Mouse (Mus musculus): Measurements from ENCODE around the gene Ank2. TPM values are rescaled to one million over a fixed set of nuclear protein-coding genes. Genes with fewer than 3 reads are reported as not detected.

Gene Ank2
- polyA plus RNA-seq, 1 experiment from 2014 or later, result 65.3 TPM

DNA sequence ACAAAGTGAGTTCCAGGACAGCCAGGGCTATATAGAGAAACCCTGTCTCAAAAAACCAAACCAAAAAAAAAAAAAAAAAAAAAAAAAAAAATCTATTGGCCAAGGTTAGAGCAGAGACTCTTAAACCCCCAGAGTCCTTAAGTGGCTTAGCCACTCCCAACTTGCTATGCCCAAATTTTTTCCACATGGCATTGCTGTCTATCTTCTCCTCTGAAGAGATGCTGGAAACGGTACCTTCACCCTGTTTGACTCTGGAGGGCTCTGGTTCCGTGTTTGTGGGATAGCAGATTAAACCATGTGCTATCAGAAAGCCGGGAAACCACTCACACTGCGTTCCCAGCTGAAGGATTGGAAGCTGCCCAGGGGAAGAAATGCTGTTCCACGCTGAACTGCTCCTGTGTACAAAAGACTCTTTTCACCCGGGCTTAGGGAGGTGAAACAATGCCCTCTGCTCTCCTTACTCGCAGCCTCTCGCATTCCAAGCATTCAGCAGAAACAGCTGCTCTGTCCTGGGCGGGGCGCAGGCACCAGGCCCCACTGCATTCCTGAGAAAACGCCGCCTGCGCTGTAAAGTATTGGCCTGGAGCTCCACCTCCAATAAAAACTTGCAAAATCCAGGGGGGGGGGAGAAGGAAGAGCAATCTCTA lies 241.7 kb downstream of the Ank2 start:
- H3K27ac ChIP-seq, result peak overlapping the region; percentile 89
- under 1% methylated on average over 13 of the region's 13 CpGs for WGBS
- DNase-seq (ENCODE audit: low spot score), result peak; percentile 91
- H3K27me3 ChIP-seq (ENCODE audit: insufficient read depth, poor library complexity, severe bottlenecking), result no peaks in the 10 kb centered on the region
- H3K4me3 ChIP-seq, result peak overlapping the region; percentile 55
- H3K4me1 ChIP-seq (replicated peaks), result peaks cover 37% of the 10 kb centered on the region
- no peaks in the 10 kb centered on the region for H3K36me3 ChIP-seq
- no peaks in the 10 kb centered on the region for H3K9me3 ChIP-seq

DNA sequence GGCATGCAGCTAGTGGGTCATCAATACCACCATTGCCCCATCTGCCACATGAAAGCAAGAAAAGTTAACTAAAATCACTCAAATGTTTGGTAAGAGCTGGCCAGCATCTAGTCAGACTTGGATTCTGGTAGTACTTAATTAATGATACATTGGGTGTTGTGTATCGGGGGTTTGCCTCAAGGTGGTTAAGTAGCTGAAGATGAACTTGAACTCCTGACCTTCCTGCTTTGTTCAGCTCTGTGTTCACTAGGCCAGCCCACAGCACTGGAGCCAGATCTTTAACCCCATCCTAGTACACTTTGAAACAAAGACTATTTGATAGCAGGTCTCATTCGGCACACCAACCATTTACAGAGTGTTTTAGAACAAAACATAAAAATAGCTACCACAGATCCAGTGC lies 242.5 kb downstream of the Ank2 start:
- no peak for DNase-seq (ENCODE audit: low spot score)
- H3K27ac ChIP-seq, result peak overlapping the region; percentile 74
- no peak overlapping the region for H3K4me3 ChIP-seq
- H3K4me1 ChIP-seq (replicated peaks), result peaks cover 37% of the 10 kb centered on the region
- H3K27me3 ChIP-seq (ENCODE audit: insufficient read depth, poor library complexity, severe bottlenecking), result no peaks in the 10 kb centered on the region
- H3K36me3 ChIP-seq, result no peaks in the 10 kb centered on the region
- no peaks in the 10 kb centered on the region for H3K9me3 ChIP-seq
- 68% methylated on average over 2 of the region's 2 CpGs for WGBS

DNA sequence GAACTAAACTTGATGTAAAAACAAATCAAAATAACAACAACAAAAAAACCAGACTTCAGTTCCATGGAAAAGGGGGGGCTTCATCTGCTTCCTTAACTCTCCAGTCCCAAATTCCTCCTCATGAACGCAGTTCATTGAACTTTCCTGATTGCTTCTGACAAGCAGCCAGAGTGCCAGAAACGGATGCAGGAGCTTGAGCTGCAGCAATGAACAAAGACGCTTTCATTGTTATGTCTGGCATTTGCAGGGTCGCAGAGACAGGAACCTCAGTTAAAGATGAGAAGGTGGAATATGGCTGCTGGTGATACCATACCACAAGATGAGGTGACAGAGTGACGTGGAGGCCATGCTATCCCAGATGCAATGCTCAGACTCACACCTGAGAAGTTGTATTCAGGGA lies 248.2 kb downstream of the Ank2 start:
- 69% methylated on average over 5 of the region's 5 CpGs for WGBS
- no peak overlapping the region for H3K27ac ChIP-seq
- 0 out of 2 replicates have a peak, but pooled peaks cover 8% of the 10 kb centered on the region for H3K4me1 ChIP-seq (replicated peaks)
- no peaks in the 10 kb centered on the region for H3K9me3 ChIP-seq
- H3K4me3 ChIP-seq, result no peak overlapping the region
- H3K27me3 ChIP-seq (ENCODE audit: insufficient read depth, poor library complexity, severe bottlenecking), result no peaks in the 10 kb centered on the region
- DNase-seq (ENCODE audit: low spot score), result no peak
- no peaks in the 10 kb centered on the region for H3K36me3 ChIP-seq

DNA sequence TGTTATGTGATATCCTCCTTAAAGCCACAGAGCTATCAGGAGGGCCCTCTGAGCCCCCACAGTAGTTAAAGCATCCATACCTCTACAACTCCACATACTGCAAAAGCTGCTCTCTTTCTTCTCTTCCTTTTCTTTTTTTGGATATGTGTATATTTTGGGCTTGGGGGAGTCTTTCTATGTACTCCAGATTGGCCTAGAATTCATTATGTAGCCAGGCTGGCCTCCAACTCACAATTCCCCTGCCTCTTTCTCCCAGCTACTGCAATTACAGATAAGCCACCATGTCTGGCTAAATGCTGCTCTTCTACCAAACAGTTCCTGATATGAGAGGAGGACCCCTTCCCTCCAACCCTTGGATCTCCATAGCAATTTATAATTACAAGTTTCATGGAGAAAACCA lies 250.5 kb downstream of the Ank2 start:
- no peaks in the 10 kb centered on the region for H3K9me3 ChIP-seq
- no peak for DNase-seq (ENCODE audit: low spot score)
- H3K27ac ChIP-seq, result no peak overlapping the region; the same call in 1 of the 2 replicates
- no peaks in the 10 kb centered on the region for H3K27me3 ChIP-seq (ENCODE audit: insufficient read depth, poor library complexity, severe bottlenecking)
- peaks cover 17% of the 10 kb centered on the region for H3K4me1 ChIP-seq (replicated peaks)
- H3K36me3 ChIP-seq, result no peaks in the 10 kb centered on the region
- no peak overlapping the region for H3K4me3 ChIP-seq

DNA sequence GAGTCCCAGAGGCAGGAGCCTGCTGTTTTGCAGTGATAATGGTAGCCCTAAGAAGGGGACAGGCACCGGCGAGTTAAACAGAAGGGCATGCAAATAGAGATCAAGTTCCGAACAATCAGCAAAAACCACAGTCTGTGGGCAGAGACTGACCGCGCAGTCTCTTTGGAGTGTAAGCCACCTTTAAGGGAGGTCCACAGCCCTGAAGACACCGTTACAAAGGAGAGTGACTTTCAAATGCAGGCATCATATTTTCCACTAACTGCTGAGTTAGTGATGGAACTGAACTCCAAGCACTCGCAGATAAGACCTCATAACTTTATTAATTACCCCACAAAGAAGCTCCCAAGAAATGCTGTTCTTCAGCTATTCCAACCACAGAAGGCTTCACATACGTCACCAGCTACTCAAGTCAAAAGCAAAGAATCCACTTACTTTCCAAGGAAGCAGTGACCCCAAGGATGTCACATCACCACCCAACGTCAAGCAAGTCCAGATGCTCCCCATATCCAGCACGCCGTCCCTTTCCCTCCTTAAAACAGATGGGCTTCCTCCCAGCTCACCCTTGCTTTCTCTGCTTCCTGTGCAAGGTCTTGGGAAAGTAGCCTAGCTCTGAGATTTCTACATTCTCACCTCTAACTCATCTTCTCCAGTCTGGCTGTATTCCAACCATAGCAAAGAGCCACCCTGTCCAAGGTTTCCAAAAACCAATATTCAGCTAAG lies 252.0 kb downstream of the Ank2 start:
- Histone ChIP-seq H3K27ac (no peak overlapping the region), H3K27me3 (ENCODE audit: insufficient read depth, poor library complexity, severe bottlenecking) (no peaks in the 10 kb centered on the region), H3K9me3 (no peaks in the 10 kb centered on the region), H3K4me1 (replicated peaks) (peaks cover 23% of the 10 kb centered on the region), H3K36me3 (no peaks in the 10 kb centered on the region), H3K4me3 (no peak overlapping the region)
- DNase-seq (ENCODE audit: low spot score), result no peak
- WGBS, result 70% methylated on average over 11 of the region's 11 CpGs

DNA sequence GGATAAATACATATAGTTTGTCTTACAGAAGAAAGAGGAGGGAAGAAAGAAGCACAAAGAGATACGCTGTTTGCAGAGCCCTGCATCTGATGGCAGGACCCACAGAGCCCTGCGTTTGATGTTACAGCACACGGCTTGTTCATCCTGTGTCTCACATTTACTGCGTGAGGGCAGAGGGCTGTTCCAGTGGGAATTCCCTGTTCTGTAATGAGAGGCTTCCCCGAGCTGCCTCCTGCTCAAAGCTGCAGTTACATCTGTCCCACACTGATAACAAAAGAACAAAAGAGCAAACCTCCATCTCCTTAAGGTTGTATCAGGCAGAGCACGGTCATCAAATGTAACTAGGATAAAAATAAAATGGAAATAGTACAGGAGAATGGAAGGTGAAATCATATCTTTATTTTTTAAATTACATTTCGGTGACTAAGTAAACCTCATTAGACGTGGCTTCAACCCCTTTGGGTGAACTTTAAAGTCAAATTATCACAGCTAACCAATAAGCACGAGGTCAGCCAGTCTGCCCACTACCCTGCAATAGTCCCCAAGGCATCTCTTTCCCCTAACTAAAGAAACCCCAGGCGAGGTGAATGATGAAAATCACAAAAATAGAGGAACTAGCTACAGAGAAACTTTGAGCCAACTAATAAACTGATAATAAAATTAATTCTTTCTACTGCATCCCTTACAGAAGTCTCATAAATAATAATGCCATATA lies 255.1 kb downstream of the Ank2 start:
- Histone ChIP-seq H3K9me3 (no peaks in the 10 kb centered on the region), H3K4me3 (no peak overlapping the region), H3K27me3 (ENCODE audit: insufficient read depth, poor library complexity, severe bottlenecking) (no peaks in the 10 kb centered on the region), H3K36me3 (no peaks in the 10 kb centered on the region), H3K4me1 (replicated peaks) (peaks cover 27% of the 10 kb centered on the region), H3K27ac (peak overlapping the region; percentile 66)
- WGBS, result 41% methylated on average over 10 of the region's 10 CpGs
- peak; percentile 32 for DNase-seq (ENCODE audit: low spot score)

DNA sequence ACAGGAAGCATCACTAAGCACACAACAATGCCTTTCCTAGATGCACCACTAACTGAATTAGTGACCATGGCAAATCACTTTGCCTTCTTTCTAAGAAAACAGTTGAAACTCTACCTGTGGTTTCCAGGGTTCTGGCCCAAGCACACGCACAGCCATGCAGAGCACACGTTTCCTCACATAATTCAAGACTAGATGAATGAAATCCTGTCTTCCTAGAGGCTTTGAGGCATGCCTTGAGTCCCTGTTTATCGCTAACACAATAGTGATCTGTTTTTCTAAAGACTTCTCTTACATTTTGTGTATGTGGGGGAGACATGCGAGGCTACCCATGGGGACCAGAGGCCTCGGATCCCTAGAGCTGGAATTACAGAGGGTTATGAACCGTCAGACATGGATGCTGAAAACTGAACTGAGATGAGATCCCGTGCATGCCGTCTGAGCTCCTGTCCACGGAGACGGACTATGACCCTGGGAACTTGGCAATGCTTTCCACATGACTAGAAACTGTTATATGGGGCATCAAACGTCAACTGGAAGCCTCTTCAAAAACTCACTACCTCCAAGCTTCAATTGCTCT lies 256.8 kb downstream of the Ank2 start:
- no peaks in the 10 kb centered on the region for H3K27me3 ChIP-seq (ENCODE audit: insufficient read depth, poor library complexity, severe bottlenecking)
- WGBS, result 85% methylated on average over 11 of the region's 11 CpGs
- no peaks in the 10 kb centered on the region for H3K36me3 ChIP-seq
- H3K4me1 ChIP-seq (replicated peaks), result peaks cover 27% of the 10 kb centered on the region
- H3K27ac ChIP-seq, result 0 out of 2 replicates have a peak overlapping the region, but pooled peaks have one; percentile 29
- no peak overlapping the region for H3K4me3 ChIP-seq
- no peaks in the 10 kb centered on the region for H3K9me3 ChIP-seq
- DNase-seq (ENCODE audit: low spot score), result no peak

DNA sequence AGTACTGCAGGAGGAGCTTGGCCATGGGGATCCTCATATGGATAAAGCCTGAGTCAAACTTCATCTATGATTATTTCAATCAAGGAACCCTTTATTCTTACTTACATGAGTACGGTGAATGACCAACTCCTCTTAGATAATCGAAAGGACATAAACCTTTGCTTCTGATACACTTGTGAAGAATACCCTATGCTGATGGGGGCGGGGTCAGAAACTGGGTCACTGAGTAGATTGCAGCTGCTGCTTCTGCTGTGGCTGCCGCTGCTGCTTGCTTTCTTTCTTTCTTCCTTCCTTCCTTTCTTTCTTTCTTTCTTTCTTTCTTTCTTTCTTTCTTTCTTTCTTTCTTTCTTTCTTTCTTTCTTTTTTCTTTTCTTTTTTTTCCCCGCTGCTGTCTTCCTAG lies 263.9 kb downstream of the Ank2 start:
- no peaks in the 10 kb centered on the region for H3K36me3 ChIP-seq
- DNase-seq (ENCODE audit: low spot score), result no peak
- 81% methylated on average over 5 of the region's 5 CpGs for WGBS
- H3K9me3 ChIP-seq, result no peaks in the 10 kb centered on the region
- H3K27ac ChIP-seq, result no peak overlapping the region
- no peak overlapping the region for H3K4me3 ChIP-seq
- H3K4me1 ChIP-seq (replicated peaks), result peaks cover 7% of the 10 kb centered on the region; the same call in 1 of the 2 replicates
- H3K27me3 ChIP-seq (ENCODE audit: insufficient read depth, poor library complexity, severe bottlenecking), result no peaks in the 10 kb centered on the region

DNA sequence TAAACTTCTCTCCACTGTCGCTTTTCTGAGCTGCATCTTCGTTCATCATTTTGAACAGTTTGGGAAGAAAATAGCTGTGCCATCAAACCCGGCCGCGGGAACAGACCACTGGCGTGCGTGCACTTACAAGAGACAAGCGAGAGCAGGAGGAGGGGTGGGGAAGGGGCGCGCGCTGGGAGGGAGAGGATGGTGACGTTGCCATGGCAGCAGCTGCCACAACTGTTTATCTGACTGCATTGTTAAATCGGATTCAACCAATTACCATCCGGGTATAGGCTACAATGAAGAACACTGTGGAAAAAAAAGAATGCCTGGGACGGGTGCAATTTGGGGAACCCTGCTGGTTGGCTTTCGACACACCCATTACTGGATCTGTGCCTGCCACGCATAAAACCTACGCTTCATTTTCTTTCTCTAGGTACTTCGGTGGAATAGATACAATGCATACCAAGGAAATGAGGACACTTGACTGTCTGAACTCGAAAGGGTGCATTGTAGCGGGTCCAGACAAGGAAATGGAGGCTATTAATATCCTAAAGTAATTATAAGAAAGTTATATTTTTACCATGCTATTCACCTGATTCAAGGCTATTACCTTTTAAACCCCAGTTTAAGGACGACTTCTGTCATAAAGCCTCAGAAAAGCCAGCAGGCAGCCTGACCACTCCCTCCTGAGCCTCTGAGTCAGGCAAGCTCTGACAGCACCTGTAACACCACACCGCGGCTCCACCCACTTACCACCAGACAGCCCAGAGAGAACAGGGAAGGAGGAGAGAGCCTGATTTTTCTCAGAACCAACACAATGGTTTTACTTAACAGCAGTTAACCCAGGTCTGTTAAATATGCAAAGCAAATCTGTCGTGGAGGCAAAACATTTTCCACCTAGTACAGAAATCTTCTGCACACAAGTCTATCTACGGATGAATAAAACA lies 273.1 kb downstream of the Ank2 start:
- H3K27ac ChIP-seq, result peak overlapping the region; percentile 81
- H3K9me3 ChIP-seq, result no peaks in the 10 kb centered on the region
- H3K4me1 ChIP-seq (replicated peaks), result peaks cover 27% of the 10 kb centered on the region
- H3K36me3 ChIP-seq, result no peaks in the 10 kb centered on the region
- 5% methylated on average over 26 of the region's 26 CpGs for WGBS
- peak overlapping the region; percentile 56 for H3K4me3 ChIP-seq
- peak; percentile 84 for DNase-seq (ENCODE audit: low spot score)
- peaks cover 6% of the 10 kb centered on the region; the same call in 1 of the 2 replicates for H3K27me3 ChIP-seq (ENCODE audit: insufficient read depth, poor library complexity, severe bottlenecking)

DNA sequence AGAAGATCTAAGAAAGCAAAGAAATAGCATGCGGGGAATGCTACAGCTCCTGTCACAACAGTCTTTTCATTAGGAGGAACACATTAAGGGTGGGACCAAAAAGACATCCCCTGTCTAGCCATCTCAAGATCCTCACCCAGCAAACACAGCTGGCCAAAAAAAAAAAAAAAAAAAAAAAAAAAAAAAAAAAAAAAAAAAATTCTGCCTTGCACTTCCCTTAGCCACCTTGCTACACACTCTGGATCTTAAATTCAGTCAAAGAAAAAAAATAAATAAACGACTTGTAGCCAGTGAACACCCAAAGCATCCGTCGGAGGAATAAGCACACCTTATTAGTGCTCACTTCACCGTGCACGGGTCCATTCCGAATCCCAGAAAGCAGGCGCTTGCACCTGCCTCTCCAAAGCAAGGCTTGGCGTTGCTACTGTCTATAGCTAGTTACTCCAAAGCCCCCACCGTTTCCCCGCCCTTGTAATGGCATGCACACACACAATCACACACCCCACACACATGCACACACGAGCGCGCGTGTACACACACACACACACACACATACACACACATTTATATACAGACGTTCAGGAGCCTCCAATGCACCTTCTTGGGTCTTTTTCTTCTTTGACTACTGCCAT lies 273.9 kb downstream of the Ank2 start:
- no peaks in the 10 kb centered on the region for H3K9me3 ChIP-seq
- H3K36me3 ChIP-seq, result no peaks in the 10 kb centered on the region
- H3K4me1 ChIP-seq (replicated peaks), result peaks cover 27% of the 10 kb centered on the region
- no peak for DNase-seq (ENCODE audit: low spot score)
- H3K27ac ChIP-seq, result peak overlapping the region; percentile 81
- peaks cover 6% of the 10 kb centered on the region; the same call in 1 of the 2 replicates for H3K27me3 ChIP-seq (ENCODE audit: insufficient read depth, poor library complexity, severe bottlenecking)
- H3K4me3 ChIP-seq, result peak overlapping the region; percentile 56
- 11% methylated on average over 16 of the region's 16 CpGs for WGBS

DNA sequence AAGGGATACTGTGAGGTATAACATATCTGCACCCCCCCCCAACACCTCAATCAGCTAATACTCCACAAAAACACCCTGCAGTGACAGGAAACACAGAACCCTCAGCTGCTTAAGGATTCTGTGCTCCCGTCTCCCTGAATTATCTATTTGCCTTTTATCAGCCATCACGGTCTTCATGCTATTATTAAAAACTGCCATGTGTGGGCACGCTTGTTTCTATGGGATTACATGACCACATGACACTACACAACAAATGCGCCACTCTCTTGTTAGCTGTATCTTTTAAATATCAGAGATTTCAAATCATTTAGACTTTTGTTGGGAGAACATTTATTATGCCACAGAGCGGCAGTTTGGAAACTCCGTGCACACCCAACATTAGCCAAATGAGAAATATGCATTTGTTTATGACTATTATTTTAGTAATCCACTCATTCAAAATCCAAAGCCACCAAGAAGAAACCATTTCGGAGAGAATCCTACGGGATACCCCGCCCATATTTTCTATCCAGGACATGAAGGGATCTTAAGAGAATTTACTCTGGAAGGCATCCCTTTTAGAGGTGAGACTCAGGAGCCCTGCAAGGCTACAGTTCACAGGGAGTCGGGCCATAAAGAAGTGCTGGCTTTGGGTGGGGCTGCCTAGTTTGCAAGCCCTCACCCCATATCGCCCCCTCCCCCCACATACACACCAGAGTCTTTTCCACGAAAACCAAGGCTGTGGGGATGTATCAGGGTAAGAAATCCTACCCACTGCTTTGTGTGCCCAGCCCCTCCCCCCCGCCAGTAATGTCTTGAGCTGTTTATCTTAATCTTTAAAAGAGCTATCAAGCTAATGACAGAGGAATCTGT lies 274.6 kb downstream of the Ank2 start:
- peak overlapping the region; percentile 56 for H3K4me3 ChIP-seq
- H3K4me1 ChIP-seq (replicated peaks), result peaks cover 27% of the 10 kb centered on the region
- WGBS, result 66% methylated on average over 13 of the region's 13 CpGs
- H3K36me3 ChIP-seq, result no peaks in the 10 kb centered on the region
- no peak for DNase-seq (ENCODE audit: low spot score)
- H3K27ac ChIP-seq, result peak overlapping the region; percentile 78
- H3K27me3 ChIP-seq (ENCODE audit: insufficient read depth, poor library complexity, severe bottlenecking), result peaks cover 6% of the 10 kb centered on the region; the same call in 1 of the 2 replicates
- no peaks in the 10 kb centered on the region for H3K9me3 ChIP-seq

All from hindbrain, embryonic 10.5 days (tissue).